Mouse (Mus musculus) heart, postnatal 36 days (tissue): ENCODE measurements around the gene Kxd1. TPM values are rescaled to one million over a fixed set of nuclear protein-coding genes. Genes with fewer than 3 reads are reported as not detected.

Source experiments
- DNase-seq, 2 experiments: peaks; one replicate each; pipeline ENCODE4 v3.0.0; 2021 to 2022
- intact Hi-C: fragments of 180-260 bp; cut with DNase I; formaldehyde crosslinking; loops from one replicate; pipeline ENCODE4 v1.15.1; 2025
- total RNA-seq, 2 experiments: library from RNA; stranded (reverse); gene quantifications; 2 replicates each; pipeline ENCODE4 v1.2.3; 2021

Gene Kxd1
- total RNA-seq, 2 experiments from 2014 or later, result 88.4 to 91.4 TPM

GRCm38 (mm10) chr8:70476333-70477268 is 51.2 kb downstream of the Kxd1 start, which contains the start of gene Klhl26:
Gene Klhl26, minus strand, starts transcription at chr8:70476968.
- intact Hi-C loops, result no loop called here
- DNase-seq, result peak; percentile 94 to 96

- intact Hi-C loops, result no loop called here
- DNase-seq, result no peak
These were observed 55.9 kb downstream of the Kxd1 start for GRCm38 (mm10) chr8:70471856-70472255.

- intact Hi-C loops, result no loop called here
- DNase-seq, result no peak
These were observed 57.8 kb downstream of the Kxd1 start for GRCm38 (mm10) chr8:70469938-70470337.

- no peak for DNase-seq
- intact Hi-C loops, result no loop called here
These were observed 58.4 kb downstream of the Kxd1 start for GRCm38 (mm10) chr8:70469295-70469916.

- intact Hi-C loops, result no loop called here
- no peak for DNase-seq
These were observed 59.0 kb downstream of the Kxd1 start for GRCm38 (mm10) chr8:70468733-70469132.

DNA sequence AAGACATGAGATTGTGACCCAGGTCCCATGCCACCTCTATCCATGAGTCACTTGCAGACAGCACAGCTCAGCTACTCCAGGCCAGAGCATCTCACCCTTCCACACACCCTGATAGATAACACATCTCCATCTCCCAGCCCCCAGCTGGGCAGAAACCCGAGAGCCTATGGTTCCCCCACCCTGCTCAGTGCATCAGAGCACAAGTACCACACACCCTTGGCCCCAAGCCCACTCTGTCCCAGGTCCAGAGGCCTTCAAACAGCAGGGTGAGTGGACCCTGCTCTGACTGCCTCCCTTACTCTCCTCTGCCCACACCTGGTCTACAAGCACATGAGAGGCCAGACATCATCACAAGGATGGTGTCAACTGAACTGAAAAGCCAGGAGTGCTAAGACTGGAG is 59.8 kb downstream of the Kxd1 start:
- intact Hi-C loops, result no loop called here
- DNase-seq, result no peak

DNA sequence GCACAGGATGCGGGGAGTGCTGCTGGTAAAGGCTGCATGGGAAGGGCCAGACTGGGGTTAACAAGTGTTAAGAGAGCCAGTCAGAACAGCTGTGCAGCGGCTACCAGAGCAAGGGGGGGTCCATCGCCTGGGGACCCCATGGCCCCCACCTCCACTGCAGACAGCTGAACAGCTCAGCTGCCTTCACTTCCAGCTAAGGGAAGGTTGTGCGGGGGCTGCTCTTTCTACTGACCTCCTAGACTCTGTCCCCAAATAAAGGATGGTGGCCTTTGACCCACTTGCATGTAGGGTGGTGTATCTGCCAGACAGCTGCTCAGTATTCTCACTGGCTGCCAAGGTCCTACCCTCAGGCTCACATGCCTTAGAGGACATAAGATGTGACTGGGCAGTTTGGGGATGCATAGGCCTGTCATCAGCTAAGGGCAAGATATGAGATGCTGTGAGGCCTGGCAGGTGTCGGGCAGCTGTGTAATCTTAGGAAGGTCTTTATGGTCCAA is 60.5 kb downstream of the Kxd1 start:
- peak in 1 of 2 experiments; percentile 44 for DNase-seq

DNA sequence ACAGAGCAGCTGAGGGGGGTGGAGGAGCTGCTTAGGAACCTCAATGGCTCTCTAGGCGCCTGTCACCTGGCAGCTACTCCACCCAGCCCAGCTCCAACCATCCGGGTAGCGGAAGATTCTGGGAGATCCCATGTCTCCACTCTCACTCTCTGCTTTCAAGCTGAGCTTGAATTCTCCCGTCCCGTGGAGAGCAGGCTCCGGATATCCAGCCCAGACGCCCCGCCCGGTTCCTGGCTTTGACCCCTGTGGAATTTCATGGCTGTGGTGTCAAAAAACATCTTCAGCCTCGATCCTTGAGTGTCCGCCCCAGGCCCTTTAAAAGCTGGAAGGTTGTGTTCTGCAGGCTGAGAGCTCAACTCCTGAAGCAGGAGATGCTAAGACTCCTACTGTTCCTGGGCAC is 61.0 kb downstream of the Kxd1 start:
- peak; percentile 63 to 64 for DNase-seq
- intact Hi-C loops, result no loop called here

More for the DNA sequence above, 60.5 kb downstream of the Kxd1 start:
- intact Hi-C loops, result no loop called here

- intact Hi-C loops, result no loop called here
- DNase-seq, result no peak
These were observed 61.5 kb downstream of the Kxd1 start for GRCm38 (mm10) chr8:70466305-70466704.

- intact Hi-C loops, result no loop called here
- no peak for DNase-seq
These were observed 62.1 kb downstream of the Kxd1 start for GRCm38 (mm10) chr8:70465701-70466100.

DNA sequence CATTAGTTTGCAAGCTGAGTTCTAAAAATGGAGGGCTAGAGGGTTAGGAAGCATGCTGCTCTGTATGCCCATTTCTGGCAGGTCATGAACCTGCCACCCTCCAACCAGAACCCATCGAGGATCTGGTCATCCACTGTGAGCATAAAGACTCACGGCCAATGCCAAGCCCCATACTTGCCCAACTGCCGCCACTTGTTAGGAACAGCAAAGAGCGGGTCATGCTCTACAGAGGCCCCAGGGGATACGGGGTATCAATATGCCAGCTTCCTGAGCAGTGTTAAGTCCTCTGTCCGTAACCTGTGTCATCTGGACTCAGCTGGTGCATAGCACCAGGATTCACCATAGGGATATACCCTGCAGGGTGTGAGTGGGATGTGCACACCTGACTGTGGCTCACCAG is 63.6 kb downstream of the Kxd1 start:
- intact Hi-C loops, result no loop called here
- no peak for DNase-seq

- peak; percentile 43 to 63 for DNase-seq
- intact Hi-C loops, result no loop called here
These were observed 64.5 kb downstream of the Kxd1 start for GRCm38 (mm10) chr8:70463306-70463705.

DNA sequence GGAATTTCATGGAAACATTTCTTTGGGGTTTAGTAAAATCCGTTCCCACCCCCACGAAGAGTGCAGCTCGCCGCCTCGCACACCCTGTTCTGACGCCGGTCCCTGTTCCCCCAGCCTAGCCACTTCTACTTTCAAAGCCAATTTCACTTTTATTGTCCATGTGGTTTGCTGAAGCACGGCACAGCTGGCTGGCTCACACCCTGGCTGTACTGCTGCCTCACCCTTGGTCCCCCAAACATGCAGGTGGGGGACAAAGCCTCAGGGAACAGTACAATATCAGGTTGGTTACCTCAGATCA is 65.3 kb downstream of the Kxd1 start:
- intact Hi-C loops, result no loop called here

GRCm38 (mm10) chr8:70461765-70462515 is 65.8 kb downstream of the Kxd1 start:
- intact Hi-C loops, result no loop called here
- DNase-seq, result no peak

More for the DNA sequence above, 65.3 kb downstream of the Kxd1 start:
- DNase-seq, result no peak

- DNase-seq, result no peak
- intact Hi-C loops, result no loop called here
These were observed 67.2 kb downstream of the Kxd1 start for GRCm38 (mm10) chr8:70460606-70461005.

DNA sequence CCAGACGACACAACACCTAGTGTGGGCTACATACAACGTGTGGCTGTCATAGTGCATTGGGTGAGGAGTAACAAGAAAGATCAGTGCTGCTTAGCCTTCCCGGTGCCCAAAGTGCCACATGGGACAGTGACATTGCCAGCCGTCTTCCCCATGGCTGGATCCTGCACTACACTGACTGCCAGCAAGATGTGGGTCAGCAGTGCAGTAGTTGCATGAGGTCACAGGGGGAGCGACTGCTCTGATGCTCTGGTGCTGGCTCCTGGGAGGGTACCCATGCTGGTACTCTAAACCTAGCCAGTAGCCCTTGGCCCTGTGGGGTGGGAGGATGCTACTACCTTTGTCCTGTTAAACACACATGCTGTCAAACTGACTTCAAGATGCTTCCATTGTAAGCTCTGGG is 67.6 kb downstream of the Kxd1 start:
- DNase-seq, result no peak
- intact Hi-C loops, result no loop called here

DNA sequence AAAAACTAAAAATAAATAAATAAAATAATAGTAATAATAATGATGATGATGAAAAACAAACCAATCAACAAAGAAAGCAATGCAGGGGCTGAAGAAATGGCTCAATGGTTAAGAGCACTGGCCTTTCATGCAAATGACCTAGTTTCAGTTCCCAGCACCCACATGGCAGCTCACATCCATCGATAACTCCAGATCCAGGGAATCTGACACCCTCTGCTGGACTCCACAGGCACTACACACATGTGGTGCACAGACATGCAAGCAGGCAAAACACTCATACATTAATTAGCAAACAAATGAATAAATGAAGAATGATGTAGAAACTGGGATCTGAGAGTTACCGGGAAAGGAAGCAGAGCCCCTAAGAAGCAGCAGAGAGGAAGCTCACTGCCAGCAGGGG is 68.1 kb downstream of the Kxd1 start:
- intact Hi-C loops, result no loop called here
- DNase-seq, result no peak

DNA sequence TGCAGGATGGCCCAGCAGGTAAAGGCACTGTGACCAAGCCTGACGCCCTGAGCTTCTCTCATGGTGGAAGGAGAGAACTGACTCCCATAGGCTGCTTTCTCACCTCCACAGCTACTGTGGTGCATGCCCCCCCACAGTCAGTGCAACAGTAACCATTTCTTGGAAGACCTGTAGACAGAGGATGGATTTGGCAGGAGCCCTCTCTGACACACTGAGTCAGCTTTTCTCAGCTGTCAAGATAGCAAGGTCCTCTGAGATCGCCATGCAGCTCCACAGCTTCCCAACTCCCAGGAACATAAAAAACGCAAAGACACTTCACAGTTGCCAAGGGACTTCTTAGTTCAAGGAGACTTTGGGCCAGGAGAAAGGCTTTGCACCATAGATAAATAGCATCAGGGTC is 69.3 kb downstream of the Kxd1 start:
- no peak for DNase-seq
- intact Hi-C loops, result no loop called here
